Mouse (Mus musculus): ENCODE results near the gene Setdb1.

The Setdb1 gene

DNA sequence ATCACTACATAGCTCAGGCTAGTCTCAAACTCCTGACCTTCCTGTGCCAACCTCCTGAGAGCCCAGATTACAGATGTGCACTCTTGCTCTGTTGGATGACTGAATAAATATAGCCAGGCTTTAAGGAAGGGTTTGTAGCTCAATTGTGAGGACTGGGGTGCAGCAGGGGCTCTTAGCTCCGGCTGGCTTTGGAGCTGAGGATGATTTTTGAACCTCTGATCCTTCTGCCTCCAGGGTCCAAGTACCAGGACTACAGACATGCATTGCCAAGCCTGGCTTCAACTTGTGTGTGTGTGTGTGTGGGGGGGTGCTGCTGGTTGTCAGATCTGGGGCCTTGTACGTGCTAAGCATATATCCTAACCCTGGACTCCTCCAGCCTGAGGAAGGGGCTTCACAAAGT lies 64.1 kb downstream of the Setdb1 start:
- DNase-seq (ENCODE audit: low read depth, low spot score) = no peak

DNA sequence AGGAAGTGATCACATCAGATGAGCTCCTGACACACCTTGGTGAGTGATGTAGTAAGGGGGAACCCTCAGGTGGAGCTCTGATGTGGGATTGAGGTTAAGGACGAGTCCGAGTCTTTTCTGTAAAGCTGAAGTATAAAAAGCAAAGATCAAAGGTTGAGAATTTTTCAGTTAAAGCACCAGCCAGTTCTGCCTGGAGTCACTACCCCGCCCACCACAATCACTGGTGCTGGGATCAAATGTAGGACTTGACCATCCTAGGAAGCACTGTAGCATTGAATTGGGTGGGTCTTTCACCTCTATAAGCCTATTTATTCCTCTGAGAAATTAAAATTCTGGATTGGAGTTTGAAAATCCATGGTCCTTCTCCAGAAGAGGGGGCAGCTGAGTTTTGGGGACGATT lies 66.0 kb downstream of the Setdb1 start:
- no peak for DNase-seq (ENCODE audit: low read depth, low spot score)

DNA sequence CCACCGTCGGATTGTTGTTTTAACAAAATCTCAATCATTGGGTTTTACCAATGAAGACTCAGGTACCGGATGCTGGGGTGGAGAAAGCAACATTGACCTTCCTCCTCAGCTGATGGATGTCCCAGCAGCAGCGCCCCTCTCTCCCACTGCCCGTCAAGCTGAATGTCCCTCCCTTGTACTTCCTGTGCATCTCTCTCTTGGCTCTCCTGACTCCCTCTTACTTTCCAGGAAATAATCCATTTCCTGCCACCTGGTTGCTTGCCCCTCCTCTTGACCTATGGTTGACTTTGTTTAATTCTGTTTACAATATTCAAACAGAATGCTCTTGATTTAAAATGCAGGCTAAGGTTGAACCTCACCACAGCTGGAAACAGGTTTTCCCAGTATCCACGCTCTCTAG lies 66.8 kb downstream of the Setdb1 start:
- no peak for DNase-seq (ENCODE audit: low read depth, low spot score)

GRCm38 (mm10) chr3:95289419-95289818 lies 67.6 kb downstream of the Setdb1 start:
- DNase-seq (ENCODE audit: low read depth, low spot score) = no peak

DNA sequence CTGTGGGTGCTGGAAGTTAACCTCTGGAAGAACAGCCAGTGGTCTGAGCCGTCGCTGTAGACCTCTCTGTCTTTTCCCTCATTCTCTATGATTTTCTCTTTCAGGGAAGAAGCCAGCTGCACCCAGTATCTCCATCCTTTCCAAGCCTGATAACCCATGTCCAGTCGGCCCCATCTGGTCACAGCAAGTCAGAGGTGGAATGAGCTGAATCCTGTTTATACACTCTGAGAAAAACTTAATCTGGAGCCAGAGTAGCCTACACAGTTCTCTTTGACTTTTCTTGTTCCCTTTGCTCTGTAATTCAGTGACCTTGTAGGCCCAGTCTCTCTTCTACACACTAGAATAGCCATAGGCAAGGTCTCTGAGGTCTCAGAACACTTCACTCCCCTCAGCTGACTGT lies 69.5 kb downstream of the Setdb1 start:
- DNase-seq (ENCODE audit: low read depth, low spot score) = no peak

- no peak for DNase-seq (ENCODE audit: low read depth, low spot score)
These were observed 70.5 kb downstream of the Setdb1 start for GRCm38 (mm10) chr3:95286510-95286909.

DNA sequence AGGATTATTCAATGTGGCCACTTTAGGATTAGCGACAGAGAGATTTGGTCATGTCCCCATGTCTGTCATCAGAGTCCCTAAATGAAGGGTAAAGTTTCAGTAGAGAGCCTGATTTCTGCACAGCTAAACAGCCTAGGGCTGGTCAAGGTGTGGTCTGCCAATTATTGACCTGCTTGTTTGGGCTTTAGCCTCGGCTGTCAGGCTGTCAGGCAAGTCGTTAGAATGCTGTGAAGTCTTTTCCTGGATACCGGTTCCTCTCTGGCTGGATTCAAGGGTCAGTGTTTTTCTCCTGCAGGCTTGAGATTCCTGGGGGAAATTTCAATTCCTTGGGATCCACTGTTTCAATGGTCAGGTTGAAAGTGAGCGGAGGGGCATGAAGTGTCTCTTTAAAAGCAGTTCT lies 71.0 kb downstream of the Setdb1 start:
- no peak for DNase-seq (ENCODE audit: low read depth, low spot score)

GRCm38 (mm10) chr3:95285390-95285789 lies 71.6 kb downstream of the Setdb1 start:
- DNase-seq (ENCODE audit: low read depth, low spot score) = no peak

DNA sequence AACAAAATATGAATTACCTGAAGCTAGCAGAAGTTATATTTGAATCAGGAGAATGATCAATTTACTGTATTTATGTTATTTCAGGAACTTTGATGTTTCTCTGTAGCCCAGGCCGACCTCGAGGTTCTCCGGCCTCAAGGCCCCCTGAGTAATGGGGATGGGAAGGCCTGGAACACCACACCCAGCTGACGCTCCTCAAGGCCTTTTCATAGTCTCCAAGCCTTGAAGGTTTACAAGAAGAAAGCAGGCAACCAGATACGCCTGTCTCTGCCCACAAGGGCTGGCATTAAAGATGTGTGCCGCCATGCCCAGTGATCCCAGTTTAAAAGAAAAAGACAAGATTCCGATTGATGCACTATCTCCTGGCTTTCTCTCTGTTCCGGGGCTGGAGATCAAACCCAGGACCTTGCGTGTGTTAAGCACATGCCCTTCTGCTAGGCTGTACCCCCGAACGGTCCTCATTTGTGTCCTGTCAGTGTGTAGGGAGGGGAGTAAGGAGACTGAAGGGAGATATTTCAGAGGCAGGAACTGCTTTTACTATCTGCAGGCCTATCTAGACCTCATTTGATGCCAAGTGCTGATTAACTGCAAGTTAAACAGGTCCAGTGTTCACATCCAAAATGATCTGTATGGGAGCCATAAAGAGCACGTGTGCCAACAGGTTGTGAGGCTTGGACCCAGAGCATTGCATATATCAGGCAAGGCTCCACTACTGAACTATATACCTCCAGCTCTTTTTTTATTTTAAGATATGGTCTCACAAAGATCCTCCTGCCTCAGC lies 72.3 kb downstream of the Setdb1 start:
- no peak for DNase-seq (ENCODE audit: low read depth, low spot score)

- no peak for DNase-seq (ENCODE audit: low read depth, low spot score)
These were observed 72.9 kb downstream of the Setdb1 start for GRCm38 (mm10) chr3:95284062-95284461.

DNA sequence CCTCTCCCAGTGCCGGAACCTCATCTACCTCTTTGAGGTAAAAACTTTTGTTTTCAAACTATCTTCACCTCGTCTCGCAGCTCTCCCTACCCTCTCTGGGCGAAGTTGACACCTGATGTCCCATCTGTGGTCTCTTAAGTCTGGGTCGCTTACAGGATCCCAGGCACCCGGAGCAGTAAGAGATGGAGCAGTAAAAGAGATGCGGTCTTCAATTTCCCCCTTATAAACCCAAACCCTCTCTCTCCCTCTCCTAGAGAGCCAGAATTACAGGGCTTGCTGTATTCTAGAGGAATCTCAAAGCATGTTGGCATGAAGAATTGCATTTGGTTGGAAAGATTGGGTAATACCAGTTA lies 73.4 kb downstream of the Setdb1 start:
- DNase-seq (ENCODE audit: low read depth, low spot score) = no peak

GRCm38 (mm10) chr3:95282865-95283588 lies 74.0 kb downstream of the Setdb1 start:
- DNase-seq (ENCODE audit: low read depth, low spot score) = peak; percentile 53

DNA sequence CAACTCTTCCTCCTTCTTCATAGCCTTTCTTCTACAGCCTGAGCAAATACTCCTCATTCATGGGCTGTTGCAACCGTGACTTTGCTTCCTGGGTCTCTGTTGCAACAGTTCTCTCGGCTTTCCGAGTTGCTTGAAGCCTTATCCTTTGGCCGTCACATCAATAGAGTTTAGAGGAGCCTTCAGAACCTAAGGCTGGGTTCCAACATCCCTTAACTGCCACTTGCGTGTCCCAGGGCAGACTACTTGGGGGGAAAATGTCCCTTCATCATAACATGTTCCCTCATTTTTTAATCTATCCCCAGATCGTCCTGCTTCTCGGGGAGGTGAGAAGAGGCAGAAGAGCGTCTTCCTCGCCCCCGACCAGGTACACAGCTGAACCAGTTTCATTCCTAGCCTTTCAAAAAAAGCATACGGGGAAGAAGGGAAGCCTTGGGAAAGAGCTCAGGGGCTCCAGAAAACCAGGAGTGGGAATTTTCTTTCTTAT lies 74.6 kb downstream of the Setdb1 start:
- DNase-seq (ENCODE audit: low read depth, low spot score) = peak; percentile 54

GRCm38 (mm10) chr3:95281216-95282126 lies 75.5 kb downstream of the Setdb1 start, which contains the start of the genes Mindy1 and Prune1:
Mindy1 (plus strand) TSS chr3:95281345.
Prune1 (minus strand) TSS chr3:95282076.
- peak; percentile 98 for DNase-seq (ENCODE audit: low read depth, low spot score)

DNA sequence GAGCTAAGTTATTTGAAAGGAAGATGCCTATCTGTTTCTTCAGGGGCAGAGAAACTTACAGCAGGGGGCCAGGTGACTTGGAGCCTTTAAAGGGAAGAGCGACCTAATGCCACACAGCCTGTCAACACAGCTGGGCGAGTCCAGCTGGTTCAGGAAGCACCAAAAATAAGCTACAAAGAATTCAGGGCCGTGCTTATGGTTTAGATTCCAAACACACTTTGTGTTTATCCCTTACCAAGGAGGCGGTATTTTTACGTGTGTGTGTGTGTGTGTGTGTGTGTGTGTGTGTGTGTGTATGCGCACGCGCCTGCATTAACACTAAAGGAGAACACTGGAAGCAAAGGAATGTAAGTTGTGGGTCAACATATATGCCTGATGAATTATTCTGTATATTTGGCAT lies 76.3 kb downstream of the Setdb1 start:
- DNase-seq (ENCODE audit: low read depth, low spot score) = peak; percentile 54

- no peak for DNase-seq (ENCODE audit: low read depth, low spot score)
These were observed 79.9 kb downstream of the Setdb1 start for GRCm38 (mm10) chr3:95277149-95277551.

DNA sequence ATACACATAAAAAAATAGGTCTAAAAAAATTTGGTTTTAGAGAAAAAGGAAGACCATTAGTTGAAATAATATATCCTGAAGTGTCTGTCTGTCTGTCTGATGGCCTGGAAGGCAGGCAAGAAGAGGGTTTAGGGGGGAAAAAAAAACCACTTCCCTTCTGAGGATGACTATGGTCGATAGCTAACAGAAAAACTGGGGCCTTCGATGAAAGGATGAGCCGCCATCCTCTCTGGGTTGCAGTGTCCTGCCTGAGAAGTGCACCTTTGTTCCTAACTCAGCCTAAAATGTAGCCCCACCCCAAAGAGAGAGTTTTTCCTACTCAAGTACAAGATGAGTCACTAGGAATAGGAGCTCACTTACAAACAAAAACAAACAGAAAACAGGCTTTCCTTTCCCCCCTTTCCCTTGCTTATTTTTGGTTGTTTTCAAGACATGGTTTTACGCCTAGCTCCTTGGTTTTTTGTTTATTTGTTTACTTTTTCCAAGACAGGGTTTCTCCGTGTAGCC lies 80.5 kb downstream of the Setdb1 start:
- no peak for DNase-seq (ENCODE audit: low read depth, low spot score)

DNA sequence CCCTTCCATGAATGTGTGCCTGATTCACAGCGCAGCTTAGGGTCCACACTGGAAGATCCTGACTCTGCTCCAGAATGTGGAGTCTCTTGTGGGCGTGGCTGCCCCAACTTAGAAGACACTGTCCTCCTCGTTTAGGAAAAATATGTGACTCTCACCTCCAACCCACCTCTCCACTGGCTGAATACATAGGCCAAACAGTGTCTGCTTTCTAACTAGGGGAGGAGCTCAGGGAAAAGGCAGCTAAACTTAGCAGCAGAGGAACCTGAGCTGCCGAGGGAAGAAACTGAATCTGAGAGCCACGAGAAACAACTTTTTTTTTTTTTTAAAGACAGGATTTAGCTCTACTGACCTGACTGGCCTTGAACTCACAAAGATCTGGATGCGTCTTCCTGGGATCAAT lies 81.8 kb downstream of the Setdb1 start:
- DNase-seq (ENCODE audit: low read depth, low spot score) = no peak

- no peak for DNase-seq (ENCODE audit: low read depth, low spot score)
These were observed 82.5 kb downstream of the Setdb1 start for GRCm38 (mm10) chr3:95274453-95274852.
